Mouse (Mus musculus): Measurements from ENCODE around the gene Cd2bp2. TPM values are rescaled to one million over a fixed set of nuclear protein-coding genes. Genes with fewer than 3 reads are reported as not detected.
A peak's percentile ranks its signal among the peaks of the same experiment; 100 is the strongest.

The Cd2bp2 gene
- polyA plus RNA-seq, 1 experiment from 2014 or later: 59.6 TPM

GRCm38 (mm10) chr7:127233368-127233749 lies 37.5 kb upstream of the Cd2bp2 start:
- H3K9me3 ChIP-seq (ENCODE audit: low read depth, low read length): no peaks in the 10 kb centered on the region
- no peak for TF ChIP-seq CTCF (IDR thresholded peaks at IDR 0.05; ENCODE audit: low read depth)
- H3K36me3 ChIP-seq (ENCODE audit: insufficient read depth): peaks cover 54% of the 10 kb centered on the region
- ATAC-seq (ENCODE audit: insufficient read depth) (peak; percentile 19; the same call in 1 of the 2 replicates), DNase-seq (peak; percentile 59)
- no peaks in the 10 kb centered on the region for H3K4me1 ChIP-seq (ENCODE audit: insufficient read depth)
- H3K4me2 ChIP-seq: peak overlapping the region; percentile 70
- no peaks in the 10 kb centered on the region for H3K27me3 ChIP-seq (ENCODE audit: insufficient read depth, low read length)
- peak overlapping the region; percentile 96 for H3K27ac ChIP-seq (ENCODE audit: low read depth)
- WGBS: under 1% methylated on average over 27 of the region's 27 CpGs
- H3K4me3 ChIP-seq (ENCODE audit: low read depth, low read length): peak overlapping the region; percentile 97
- H3K9ac ChIP-seq: peak overlapping the region; percentile 80

DNA sequence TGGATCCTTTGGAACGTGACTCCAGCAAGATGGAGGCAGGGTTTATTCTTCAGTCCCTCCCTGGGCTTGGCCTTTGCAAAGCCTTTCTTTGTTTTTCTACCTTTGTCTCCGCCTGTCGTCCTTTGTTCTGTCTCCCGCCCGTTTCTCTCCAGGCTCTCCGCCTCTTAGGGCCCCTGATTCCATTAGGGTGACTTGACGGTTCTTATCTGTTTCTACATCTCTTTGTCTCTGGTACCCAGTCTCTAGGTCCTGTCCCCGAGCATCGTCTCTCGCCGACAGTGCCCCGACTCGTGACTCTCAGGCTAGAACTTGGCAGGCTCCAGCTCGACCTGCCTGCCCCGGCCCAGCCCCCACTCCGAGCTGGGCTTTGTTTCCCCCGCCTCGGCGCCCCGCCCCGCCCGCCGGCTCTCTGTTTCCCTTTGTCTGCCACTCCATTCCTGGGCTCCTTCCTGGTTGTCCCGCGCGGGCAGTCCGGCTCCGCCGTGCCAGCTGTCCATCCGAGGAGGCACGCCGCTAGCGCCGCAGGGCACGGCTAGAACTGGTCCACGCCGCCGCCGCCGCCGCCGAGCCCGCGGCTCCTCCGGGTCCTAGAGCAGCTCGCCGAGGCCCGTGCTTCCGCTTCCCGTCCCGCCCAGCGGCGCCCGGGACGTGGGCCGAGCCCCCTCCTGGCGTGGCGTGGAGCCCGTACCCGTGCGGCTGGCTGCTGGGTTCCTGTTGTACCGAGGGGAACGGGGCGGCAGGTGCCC lies 36.9 kb upstream of the Cd2bp2 start, which contains the start of the genes Zfp553 and Sept1:
Zfp553 (plus strand) TSS at position 440 of the 746 bp plus-strand sequence.
Sept1 (minus strand) TSS at position 509 of the 746 bp plus-strand sequence.
- peak within 1 kb of the TSS; percentile 97 for H3K4me3 ChIP-seq (ENCODE audit: low read depth, low read length)
- H3K36me3 ChIP-seq (ENCODE audit: insufficient read depth): peaks cover 49% of the 10 kb centered on the region
- peak within 1 kb of the TSS; percentile 70 for H3K4me2 ChIP-seq
- no peak for TF ChIP-seq CTCF (IDR thresholded peaks at IDR 0.05; ENCODE audit: low read depth)
- no peaks in the 10 kb centered on the region for H3K4me1 ChIP-seq (ENCODE audit: insufficient read depth)
- H3K27me3 ChIP-seq (ENCODE audit: insufficient read depth, low read length): no peaks in the 10 kb centered on the region
- under 1% methylated on average over 63 of the region's 64 CpGs for WGBS
- ATAC-seq (ENCODE audit: insufficient read depth): peak; percentile 92
- DNase-seq: peak; percentile 92
- peak within 1 kb of the TSS; percentile 80 for H3K9ac ChIP-seq
- peak within 1 kb of the TSS; percentile 96 for H3K27ac ChIP-seq (ENCODE audit: low read depth)
- no peaks in the 10 kb centered on the region for H3K9me3 ChIP-seq (ENCODE audit: low read depth, low read length)

- Histone ChIP-seq H3K9ac (peak overlapping the region; percentile 80), H3K27ac (ENCODE audit: low read depth) (peak overlapping the region; percentile 96), H3K9me3 (ENCODE audit: low read depth, low read length) (no peaks in the 10 kb centered on the region), H3K4me1 (ENCODE audit: insufficient read depth) (no peaks in the 10 kb centered on the region), H3K4me3 (ENCODE audit: low read depth, low read length) (peak overlapping the region; percentile 97), H3K4me2 (peak overlapping the region; percentile 70), H3K36me3 (ENCODE audit: insufficient read depth) (peaks cover 41% of the 10 kb centered on the region), H3K27me3 (ENCODE audit: insufficient read depth, low read length) (no peaks in the 10 kb centered on the region)
- 4% methylated on average over 20 of the region's 20 CpGs for WGBS
- TF ChIP-seq CTCF (IDR thresholded peaks at IDR 0.05; ENCODE audit: low read depth): no peak
- ATAC-seq (ENCODE audit: insufficient read depth): no peak
- peak; percentile 30 for DNase-seq
Measured at GRCm38 (mm10) chr7:127231826-127232621, 36.2 kb upstream of the Cd2bp2 start.

DNA sequence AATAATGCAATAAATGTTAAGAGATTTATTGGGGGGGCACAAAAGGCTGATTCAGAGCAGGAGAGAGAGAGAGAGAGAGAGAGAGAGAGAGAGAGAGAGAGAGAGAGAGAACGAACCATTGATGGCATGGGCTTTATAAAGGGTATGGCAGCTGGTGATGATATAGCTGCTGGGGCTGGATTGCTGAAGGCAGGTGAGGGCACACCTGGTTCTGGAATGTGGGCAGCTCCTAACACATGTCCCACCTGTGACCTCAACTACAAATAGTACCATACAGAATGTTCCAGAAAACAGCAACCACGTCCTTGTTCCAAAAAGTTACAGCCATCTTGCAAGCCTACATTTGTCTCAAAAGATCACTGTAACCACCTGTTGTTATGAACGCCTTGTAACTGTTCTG lies 35.5 kb upstream of the Cd2bp2 start:
- no peak for ATAC-seq (ENCODE audit: insufficient read depth)
- no peak for TF ChIP-seq CTCF (IDR thresholded peaks at IDR 0.05; ENCODE audit: low read depth)
- peak overlapping the region; percentile 80 for H3K9ac ChIP-seq
- DNase-seq: no peak
- peaks cover 35% of the 10 kb centered on the region for H3K36me3 ChIP-seq (ENCODE audit: insufficient read depth)
- no peaks in the 10 kb centered on the region for H3K27me3 ChIP-seq (ENCODE audit: insufficient read depth, low read length)
- 0 out of 2 replicates have a peak overlapping the region, but pooled peaks have one; percentile 96 for H3K27ac ChIP-seq (ENCODE audit: low read depth)
- peak overlapping the region; percentile 70 for H3K4me2 ChIP-seq
- 52% methylated on average over 3 of the region's 3 CpGs for WGBS
- no peaks in the 10 kb centered on the region for H3K4me1 ChIP-seq (ENCODE audit: insufficient read depth)
- no peaks in the 10 kb centered on the region for H3K9me3 ChIP-seq (ENCODE audit: low read depth, low read length)
- H3K4me3 ChIP-seq (ENCODE audit: low read depth, low read length): peak overlapping the region; percentile 97

- no peak overlapping the region for H3K9ac ChIP-seq
- TF ChIP-seq CTCF (IDR thresholded peaks at IDR 0.05; ENCODE audit: low read depth): peak; percentile 84
- no peak overlapping the region for H3K4me3 ChIP-seq (ENCODE audit: low read depth, low read length)
- no peaks in the 10 kb centered on the region for H3K4me1 ChIP-seq (ENCODE audit: insufficient read depth)
- no peaks in the 10 kb centered on the region for H3K27me3 ChIP-seq (ENCODE audit: insufficient read depth, low read length)
- no peak overlapping the region for H3K4me2 ChIP-seq
- no peak overlapping the region for H3K27ac ChIP-seq (ENCODE audit: low read depth)
- ATAC-seq (ENCODE audit: insufficient read depth): no peak
- H3K36me3 ChIP-seq (ENCODE audit: insufficient read depth): peaks cover 21% of the 10 kb centered on the region
- no peaks in the 10 kb centered on the region for H3K9me3 ChIP-seq (ENCODE audit: low read depth, low read length)
- DNase-seq: peak; percentile 90
- WGBS: 65% methylated on average over 4 of the region's 4 CpGs
Measured at GRCm38 (mm10) chr7:127228615-127229303, 32.9 kb upstream of the Cd2bp2 start.

DNA sequence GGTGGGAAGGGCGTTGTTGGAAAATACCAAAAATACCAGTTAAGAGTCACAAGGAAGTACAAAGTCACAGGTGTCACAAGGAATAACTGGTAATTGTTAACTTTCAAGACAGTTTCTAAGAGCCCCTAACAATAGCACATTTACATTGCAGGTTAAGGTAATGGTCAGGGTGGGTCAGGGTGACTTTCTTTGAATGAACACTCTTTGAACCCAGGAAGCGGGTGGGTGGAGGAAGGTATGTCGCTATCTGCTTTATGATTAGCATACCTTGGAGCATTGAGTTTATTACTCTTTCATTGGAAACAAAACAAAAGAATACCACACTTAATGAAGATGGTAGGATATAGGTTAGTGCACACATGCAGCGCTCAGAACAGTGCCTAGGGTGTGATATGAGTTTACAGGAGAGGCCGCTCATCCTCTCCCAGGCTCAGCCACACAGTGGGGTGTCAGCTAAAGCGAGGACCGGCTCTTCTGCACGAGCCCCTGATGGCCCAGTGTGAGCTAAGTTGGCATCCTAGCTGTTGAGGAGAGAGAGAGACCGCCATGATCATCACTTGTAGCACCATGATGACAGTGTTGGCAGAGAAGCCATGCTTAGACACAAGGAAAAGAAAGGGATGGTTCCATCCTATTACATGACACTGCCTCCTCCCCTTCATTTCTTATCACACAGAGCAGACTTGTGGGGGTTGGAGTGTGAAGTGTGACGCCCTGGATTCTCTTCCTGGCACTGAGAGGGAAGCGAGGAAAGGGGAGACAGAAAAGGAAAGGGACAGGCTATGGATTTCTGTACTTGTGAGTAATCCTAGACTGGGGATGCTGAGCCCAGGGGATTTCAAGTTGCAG lies 29.5 kb upstream of the Cd2bp2 start:
- H3K36me3 ChIP-seq (ENCODE audit: insufficient read depth): peaks cover 12% of the 10 kb centered on the region
- H3K27ac ChIP-seq (ENCODE audit: low read depth): no peak overlapping the region
- H3K9me3 ChIP-seq (ENCODE audit: low read depth, low read length): 0 out of 2 replicates have a peak, but pooled peaks cover 3% of the 10 kb centered on the region
- no peak for TF ChIP-seq CTCF (IDR thresholded peaks at IDR 0.05; ENCODE audit: low read depth)
- no peaks in the 10 kb centered on the region for H3K27me3 ChIP-seq (ENCODE audit: insufficient read depth, low read length)
- H3K4me3 ChIP-seq (ENCODE audit: low read depth, low read length): no peak overlapping the region
- DNase-seq (no peak), ATAC-seq (ENCODE audit: insufficient read depth) (no peak)
- WGBS: 79% methylated on average over 11 of the region's 11 CpGs
- no peak overlapping the region for H3K4me2 ChIP-seq
- H3K4me1 ChIP-seq (ENCODE audit: insufficient read depth): no peaks in the 10 kb centered on the region
- H3K9ac ChIP-seq: no peak overlapping the region
